Mouse (Mus musculus): ENCODE measurements around the gene Fbrsl1.

DNA sequence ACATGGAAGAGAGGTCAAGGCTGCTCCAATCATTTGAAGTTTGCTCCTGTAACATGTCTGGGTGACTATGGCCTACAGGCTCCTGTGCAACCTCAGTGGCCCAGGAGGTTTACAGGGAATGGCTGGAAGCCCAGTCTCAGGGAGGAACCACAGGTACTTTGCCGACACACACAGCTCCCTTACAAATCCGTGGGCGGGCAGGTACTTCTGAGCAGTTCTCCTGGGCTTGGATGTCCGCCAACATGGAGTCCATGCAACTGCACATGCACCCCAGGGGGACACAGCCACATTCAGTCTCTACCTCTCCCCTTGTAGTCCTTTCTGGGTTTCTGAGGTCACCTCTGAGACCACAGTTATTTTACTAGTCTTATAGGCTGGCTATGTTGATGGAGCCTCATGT, 28.1 kb downstream of the Fbrsl1 start:
- no peak for TF ChIP-seq CTCF (IDR thresholded peaks at IDR 0.05; ENCODE audit: low read depth, low read length)
- no peak for TF ChIP-seq POLR2A (IDR thresholded peaks at IDR 0.05; ENCODE audit: insufficient read depth, low read length)
- no peak for TF ChIP-seq EP300 (IDR thresholded peaks at IDR 0.05; ENCODE audit: insufficient read depth, low read depth, low read length)
